Mouse (Mus musculus) limb, embryonic 11.5 days (tissue): ENCODE data around the gene Cnih3. TPM values are rescaled to one million over a fixed set of nuclear protein-coding genes. Genes with fewer than 3 reads are reported as not detected.

Experiments
- ATAC-seq: fragments of 200-750 bp; cut with Nextera tagmentation; 2 replicates; pipeline ENCODE4 v1.8.0; 2017; ENCODE audit warnings: low read depth; ENCODE audit not compliant: insufficient number of reproducible peaks, low FRiP score, low TSS enrichment
- DNase-seq: peaks from one replicate; pipeline ENCODE4 v3.0.0-alpha.2; 2015; ENCODE audit warnings: low spot score
- H3K27ac ChIP-seq: fragments of 300-500 bp; sonication (generic); replicated peaks from 2 replicates; pipeline ENCODE4 v1.5.1; 2014; ENCODE audit warnings: low read depth, mild to moderate bottlenecking, low read length
- H3K27me3 ChIP-seq: fragments of 300-500 bp; sonication (generic); 2 replicates; pipeline ENCODE4 v1.6.1; 2014; ENCODE audit warnings: mild to moderate bottlenecking, low read length, mixed read lengths; ENCODE audit not compliant: control insufficient read depth, insufficient read depth
- H3K36me3 ChIP-seq: fragments of 300-500 bp; sonication (generic); 2 replicates; pipeline ENCODE4 v1.6.1; 2014; ENCODE audit warnings: mild to moderate bottlenecking, low read length, moderate library complexity, mixed read lengths; ENCODE audit not compliant: control insufficient read depth, insufficient read depth
- H3K4me1 ChIP-seq: fragments of 300-500 bp; sonication (generic); 2 replicates; pipeline ENCODE4 v1.6.1; 2014; ENCODE audit warnings: low read length, mixed read lengths; ENCODE audit not compliant: control insufficient read depth, insufficient read depth
- H3K4me2 ChIP-seq: fragments of 300-500 bp; sonication (generic); 2 replicates; pipeline ENCODE4 v1.6.1; 2014; ENCODE audit warnings: low read depth, mild to moderate bottlenecking, moderate library complexity; ENCODE audit not compliant: severe bottlenecking
- H3K4me3 ChIP-seq: fragments of 300-500 bp; sonication (generic); 2 replicates; pipeline ENCODE4 v1.5.1; 2014; ENCODE audit warnings: low read depth, low read length
- H3K9ac ChIP-seq: fragments of 300-500 bp; sonication (generic); 2 replicates; pipeline ENCODE4 v1.6.1; 2014; ENCODE audit warnings: mild to moderate bottlenecking, low read length
- H3K9me3 ChIP-seq: fragments of 300-500 bp; sonication (generic); 2 replicates; pipeline ENCODE4 v1.6.1; 2016; ENCODE audit warnings: low read length; ENCODE audit not compliant: control insufficient read depth
- WGBS: fragments of 180-500 bp; shearing (Covaris S2); extraction: QIAGEN DNeasy Blood & Tissue Kit; methylation state at CpG from one replicate; pipeline ENCODE4 v1.1.7; 2014; 5-methylcytosine and 5-hydroxymethylcytosine counted together
- polyA plus RNA-seq: library from polyadenylated mRNA; unstranded; fragments of >200 nt; fragmentation: Nextera tagmentation; extraction: Ambion mirVana; gene quantifications from 2 replicates; pipeline ENCODE4 v1.2.1, GENCODE M21; 2014

The Cnih3 gene
- polyA plus RNA-seq, 1 experiment from 2014 or later, result not detected

DNA sequence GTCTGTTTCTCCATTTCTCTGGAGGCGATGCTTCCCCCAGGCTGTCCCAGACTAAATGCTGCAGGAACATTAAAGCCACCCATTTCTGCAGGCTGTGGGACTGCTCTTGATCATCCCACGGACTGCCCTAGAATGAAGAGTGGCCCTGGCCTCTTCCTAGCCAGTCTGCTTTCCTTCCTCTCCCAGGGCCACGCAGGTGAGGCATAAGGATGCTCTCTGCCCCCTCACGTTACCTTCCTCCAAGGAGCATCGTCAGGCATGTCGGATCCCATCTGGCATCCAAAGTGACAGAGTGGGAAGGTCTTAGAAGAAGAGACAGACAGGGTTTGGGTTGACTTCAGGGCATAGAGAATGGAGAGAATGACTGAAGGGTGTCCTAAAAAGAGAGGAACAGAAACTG, 33.0 kb upstream of the Cnih3 start:
- no peak overlapping the region for H3K9ac ChIP-seq
- H3K9me3 ChIP-seq, result 0 out of 2 replicates have a peak, but pooled peaks cover 4% of the 10 kb centered on the region
- no peaks in the 10 kb centered on the region for H3K27me3 ChIP-seq
- H3K27ac ChIP-seq, result no peak overlapping the region
- H3K4me1 ChIP-seq, result no peaks in the 10 kb centered on the region
- no peaks in the 10 kb centered on the region for H3K36me3 ChIP-seq
- no peak overlapping the region for H3K4me3 ChIP-seq
- DNase-seq, result no peak
- no peak for ATAC-seq
- 82% methylated on average over 6 of the region's 6 CpGs for WGBS
- H3K4me2 ChIP-seq, result no peak overlapping the region

DNA sequence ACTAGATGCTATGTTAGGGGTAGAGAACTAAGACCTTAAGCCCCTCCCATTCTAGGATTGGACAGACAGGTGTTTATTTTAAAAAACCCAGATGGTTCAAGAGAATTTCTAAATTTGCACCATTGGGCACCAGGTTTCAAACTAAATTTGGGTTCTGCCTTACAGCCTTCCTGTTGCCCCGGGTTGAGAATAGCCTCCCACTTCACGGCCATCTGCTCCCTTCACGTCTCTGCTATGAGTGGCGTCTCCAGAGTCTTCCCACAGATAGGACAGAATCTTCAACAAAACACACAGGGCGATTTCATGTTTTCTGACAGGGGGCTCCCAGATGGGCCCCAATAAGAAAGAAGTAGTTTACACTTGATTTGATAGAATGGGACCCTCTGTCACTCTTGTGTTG, 31.3 kb upstream of the Cnih3 start:
- 87% methylated on average over 5 of the region's 5 CpGs for WGBS
- DNase-seq, result no peak
- no peak for ATAC-seq

DNA sequence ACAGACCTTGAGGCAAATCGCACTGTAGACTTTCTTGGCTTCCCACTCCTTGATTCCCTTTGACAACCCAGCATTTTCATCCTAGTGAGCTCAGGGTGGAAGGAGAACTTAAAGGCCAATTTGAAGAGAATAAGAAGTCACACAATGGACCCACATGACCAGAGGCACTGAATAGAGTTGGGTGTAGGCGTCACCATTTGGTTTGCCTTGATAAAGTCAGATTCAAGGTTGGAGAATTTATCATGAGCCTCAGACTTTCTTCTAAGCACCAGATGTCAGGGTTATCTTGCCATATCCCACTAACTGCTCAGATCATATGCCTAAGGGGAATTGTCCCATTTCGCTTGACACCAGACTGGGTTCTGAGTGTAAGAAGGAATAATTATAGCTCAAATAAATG, 29.3 kb upstream of the Cnih3 start:
- ATAC-seq (no peak), DNase-seq (no peak)
- Histone ChIP-seq H3K9ac (no peak overlapping the region), H3K4me3 (no peak overlapping the region), H3K4me1 (no peaks in the 10 kb centered on the region), H3K27me3 (no peaks in the 10 kb centered on the region), H3K27ac (no peak overlapping the region), H3K9me3 (0 out of 2 replicates have a peak, but pooled peaks cover 4% of the 10 kb centered on the region), H3K4me2 (no peak overlapping the region), H3K36me3 (no peaks in the 10 kb centered on the region)
- WGBS, result 94% methylated on average over 3 of the region's 3 CpGs

More for the DNA sequence above, 31.3 kb upstream of the Cnih3 start:
- Histone ChIP-seq H3K4me3 (no peak overlapping the region), H3K27me3 (no peaks in the 10 kb centered on the region), H3K4me1 (no peaks in the 10 kb centered on the region), H3K4me2 (no peak overlapping the region), H3K9ac (no peak overlapping the region), H3K36me3 (no peaks in the 10 kb centered on the region), H3K27ac (no peak overlapping the region), H3K9me3 (0 out of 2 replicates have a peak, but pooled peaks cover 4% of the 10 kb centered on the region)

DNA sequence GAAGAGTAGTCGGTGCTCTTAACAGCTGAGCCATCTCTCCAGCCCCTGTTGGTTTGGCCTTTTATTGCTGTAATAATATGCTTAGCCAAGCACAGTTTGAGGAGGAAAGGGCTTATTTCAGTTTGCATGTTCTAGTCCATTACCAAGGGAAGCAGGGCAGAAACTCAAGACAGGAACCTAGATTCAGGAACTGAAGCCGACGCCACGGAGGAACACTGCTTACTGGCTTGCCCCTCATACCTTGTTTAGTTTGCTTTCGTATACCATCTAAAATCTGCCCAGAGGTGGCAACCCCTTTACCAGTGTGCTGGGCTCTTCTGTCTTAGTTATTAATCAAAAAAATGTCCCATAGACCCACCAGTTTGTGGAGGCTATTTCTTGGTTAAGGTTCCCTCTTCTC, 25.3 kb upstream of the Cnih3 start:
- Histone ChIP-seq H3K9me3 (no peaks in the 10 kb centered on the region), H3K27ac (no peak overlapping the region), H3K4me1 (no peaks in the 10 kb centered on the region), H3K27me3 (no peaks in the 10 kb centered on the region), H3K4me2 (no peak overlapping the region), H3K36me3 (no peaks in the 10 kb centered on the region), H3K9ac (no peak overlapping the region), H3K4me3 (no peak overlapping the region)
- 91% methylated on average over 5 of the region's 5 CpGs for WGBS
- ATAC-seq (no peak), DNase-seq (no peak)

DNA sequence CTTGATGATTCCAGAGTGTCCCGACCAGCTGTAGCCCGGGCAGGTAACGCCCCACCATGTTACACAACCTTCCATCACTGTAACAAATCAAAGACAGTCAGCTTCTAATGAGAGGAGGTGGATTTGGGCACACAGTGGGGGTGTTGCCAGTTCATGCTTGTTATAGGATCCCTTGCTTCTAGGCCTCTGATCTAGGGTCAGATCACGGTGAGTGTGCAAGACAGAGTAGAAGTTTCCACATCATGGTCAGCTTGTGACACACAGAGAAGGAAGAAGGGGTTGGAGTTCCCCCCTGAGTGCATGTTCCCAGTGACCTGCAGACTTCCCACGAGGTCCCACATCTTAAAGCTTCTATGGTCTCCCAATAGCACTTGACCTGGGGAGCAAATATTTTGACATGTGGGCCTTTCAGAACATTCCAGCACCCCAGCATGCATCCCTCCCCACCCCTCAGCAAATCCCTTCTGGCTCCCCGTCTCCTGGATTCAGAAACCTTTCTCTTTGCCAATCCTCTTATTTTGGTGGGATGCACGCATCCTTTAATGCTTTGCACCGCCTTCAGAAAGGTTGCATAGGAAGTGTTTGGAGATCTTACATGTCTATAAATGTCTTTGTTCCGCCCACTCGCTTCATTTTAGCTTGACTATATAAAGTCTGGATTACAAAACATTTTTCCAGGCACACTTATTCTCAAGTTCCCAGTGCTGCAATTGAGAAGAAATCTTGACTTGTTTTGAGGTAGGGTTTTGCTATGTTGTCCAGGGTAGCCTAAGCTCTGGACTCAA, 24.6 kb upstream of the Cnih3 start:
- Histone ChIP-seq H3K4me1 (no peaks in the 10 kb centered on the region), H3K27me3 (no peaks in the 10 kb centered on the region), H3K9ac (no peak overlapping the region), H3K4me2 (no peak overlapping the region), H3K27ac (no peak overlapping the region), H3K9me3 (no peaks in the 10 kb centered on the region), H3K36me3 (no peaks in the 10 kb centered on the region), H3K4me3 (no peak overlapping the region)
- no peak for DNase-seq
- ATAC-seq, result no peak
- WGBS, result 85% methylated on average over 10 of the region's 10 CpGs

DNA sequence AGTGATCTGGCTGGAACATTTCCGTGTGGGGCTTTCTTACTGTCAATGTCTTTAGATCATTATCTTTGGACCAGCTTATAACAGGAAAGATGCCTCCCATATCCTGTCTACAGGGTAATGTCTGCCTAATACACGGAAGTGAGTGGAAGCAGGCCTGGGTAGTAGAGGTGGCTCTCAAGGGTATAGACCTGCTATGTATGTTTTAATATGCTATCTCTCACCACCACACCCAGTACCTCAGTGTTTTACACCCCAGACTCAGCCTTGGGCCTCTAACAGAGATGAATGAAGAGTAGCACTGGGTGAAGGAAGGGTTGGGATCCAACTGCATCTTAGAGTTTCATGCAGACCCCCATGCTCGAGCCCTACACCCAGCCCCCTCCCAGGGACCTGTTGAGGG, 23.3 kb upstream of the Cnih3 start:
- Histone ChIP-seq H3K4me3 (no peak overlapping the region), H3K9ac (no peak overlapping the region), H3K27me3 (no peaks in the 10 kb centered on the region), H3K9me3 (no peaks in the 10 kb centered on the region), H3K36me3 (no peaks in the 10 kb centered on the region), H3K4me1 (no peaks in the 10 kb centered on the region), H3K4me2 (no peak overlapping the region), H3K27ac (no peak overlapping the region)
- no peak for DNase-seq
- WGBS, result 79% methylated on average over 3 of the region's 3 CpGs
- no peak for ATAC-seq

DNA sequence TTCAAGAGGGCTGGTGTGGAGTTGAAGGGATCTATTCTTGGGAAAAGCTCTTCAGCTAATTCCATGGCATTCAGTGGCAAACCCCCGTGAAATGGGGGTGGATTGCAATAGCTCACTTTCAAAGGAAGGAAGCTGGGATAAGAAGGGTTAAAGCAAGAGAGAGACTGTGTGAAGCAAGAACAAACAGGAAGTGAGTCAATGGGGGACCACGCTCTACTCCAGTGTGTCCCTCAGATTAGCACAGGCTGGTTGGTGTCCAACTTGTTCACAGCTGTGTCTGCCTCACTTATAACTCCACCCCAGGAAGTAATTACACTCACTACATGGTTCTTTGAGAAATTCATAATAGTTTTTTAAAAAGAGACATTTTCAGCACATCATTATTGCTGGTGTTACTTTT, 19.8 kb upstream of the Cnih3 start:
- DNase-seq (no peak), ATAC-seq (no peak)
- Histone ChIP-seq H3K9ac (no peak overlapping the region), H3K4me1 (no peaks in the 10 kb centered on the region), H3K27ac (no peak overlapping the region), H3K4me2 (no peak overlapping the region), H3K36me3 (no peaks in the 10 kb centered on the region), H3K9me3 (no peaks in the 10 kb centered on the region), H3K4me3 (no peak overlapping the region), H3K27me3 (no peaks in the 10 kb centered on the region)
- WGBS, result 45% methylated on average over 2 of the region's 2 CpGs

DNA sequence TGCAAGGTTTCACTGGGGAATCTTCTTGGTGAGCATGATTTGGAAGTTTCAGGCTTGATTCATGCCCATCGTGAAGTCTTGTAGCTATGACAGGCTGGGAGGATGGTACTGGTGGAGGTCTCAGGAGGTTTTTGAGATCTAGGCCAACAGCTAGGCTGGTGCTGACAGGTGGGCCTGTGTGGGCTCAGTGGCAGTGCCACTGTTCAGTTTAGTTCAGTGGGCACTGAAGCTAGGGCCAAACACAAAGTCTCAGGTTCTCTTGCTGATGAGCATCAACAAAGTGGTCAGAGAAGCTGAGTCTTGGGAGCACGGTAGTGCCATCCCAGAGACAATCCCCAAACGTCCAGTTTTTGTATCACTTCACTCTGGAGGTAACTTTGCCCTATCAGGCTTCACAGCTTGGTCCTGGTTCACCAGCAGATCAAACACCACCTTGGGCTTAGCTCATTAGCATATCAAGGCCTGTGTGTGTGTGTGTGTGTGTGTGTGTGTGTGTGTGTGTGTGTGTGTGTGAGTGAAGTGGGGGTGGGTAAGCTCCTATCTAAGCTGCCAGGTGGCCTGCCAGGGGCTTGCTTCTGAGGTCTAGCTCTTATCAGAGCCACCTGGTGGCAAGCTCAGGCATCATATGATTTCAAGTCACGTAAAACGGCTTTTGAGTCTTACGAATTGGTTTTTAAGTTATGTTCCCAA, 18.0 kb upstream of the Cnih3 start:
- 90% methylated on average over 6 of the region's 6 CpGs for WGBS
- no peak overlapping the region for H3K9ac ChIP-seq
- no peaks in the 10 kb centered on the region for H3K36me3 ChIP-seq
- ATAC-seq, result no peak
- no peaks in the 10 kb centered on the region for H3K27me3 ChIP-seq
- DNase-seq, result no peak
- no peak overlapping the region for H3K4me3 ChIP-seq
- H3K27ac ChIP-seq, result no peak overlapping the region
- H3K4me1 ChIP-seq, result no peaks in the 10 kb centered on the region
- H3K9me3 ChIP-seq, result no peaks in the 10 kb centered on the region
- no peak overlapping the region for H3K4me2 ChIP-seq
